Mouse (Mus musculus) forebrain, embryonic 14.5 days (tissue): ENCODE measurements at regions not wholly inside any gene's neighbourhood (a gene's known extent, or its start where the extent isn't known, plus 50 kb on each side); places are given as distances from the start of the nearest gene placed in this dataset.

Experiments used
- ATAC-seq: fragments of 200-750 bp; cut with Nextera tagmentation; 2 replicates; pipeline ENCODE4 v1.8.0; 2017; ENCODE audit warnings: mild to moderate bottlenecking, moderate library complexity
- DNase-seq: peaks from one replicate; pipeline ENCODE4 v3.0.0-alpha.2; 2015; ENCODE audit warnings: low spot score
- H3K27ac ChIP-seq: fragments of 300-500 bp; sonication (generic); 2 replicates; pipeline ENCODE4 v1.5.1; 2014; ENCODE audit warnings: low read depth, mild to moderate bottlenecking, control low read depth, low read length, moderate library complexity
- H3K27me3 ChIP-seq: fragments of 300-500 bp; sonication (generic); replicated peaks from 2 replicates; pipeline ENCODE4 v1.6.1; 2014; ENCODE audit warnings: low read length, control low read depth, mixed read lengths; ENCODE audit not compliant: control insufficient read depth, insufficient read depth
- H3K36me3 ChIP-seq: fragments of 300-500 bp; sonication (generic); 2 replicates; pipeline ENCODE4 v1.6.1; 2014; ENCODE audit warnings: low read length, control low read depth; ENCODE audit not compliant: control insufficient read depth, insufficient read depth
- H3K4me1 ChIP-seq: fragments of 300-500 bp; sonication (generic); 2 replicates; pipeline ENCODE4 v1.6.1; 2014; ENCODE audit warnings: antibody characterized with exemption, low read length, control low read depth; ENCODE audit not compliant: control insufficient read depth, insufficient read depth
- H3K4me2 ChIP-seq: fragments of 300-500 bp; sonication (generic); 2 replicates; pipeline ENCODE4 v1.6.1; 2014; ENCODE audit warnings: mild to moderate bottlenecking, control low read depth, low read length
- H3K4me3 ChIP-seq: fragments of 300-500 bp; sonication (generic); 2 replicates; pipeline ENCODE4 v1.5.1; 2014; ENCODE audit warnings: low read depth, low read length, control low read depth
- H3K9ac ChIP-seq: fragments of 300-500 bp; sonication (generic); 2 replicates; pipeline ENCODE4 v1.6.1; 2014; ENCODE audit warnings: mild to moderate bottlenecking, low read length, control low read depth, moderate library complexity
- H3K9me3 ChIP-seq: fragments of 300-500 bp; sonication (generic); replicated peaks from 2 replicates; pipeline ENCODE4 v1.6.1; 2016; ENCODE audit warnings: low read length, control low read depth, mixed read lengths; ENCODE audit not compliant: control insufficient read depth
- WGBS: fragments of 180-500 bp; shearing (Covaris S2); extraction: QIAGEN DNeasy Blood & Tissue Kit; methylation state at CpG from one replicate; pipeline ENCODE4 v1.1.7; 2014; 5-methylcytosine and 5-hydroxymethylcytosine counted together

DNA sequence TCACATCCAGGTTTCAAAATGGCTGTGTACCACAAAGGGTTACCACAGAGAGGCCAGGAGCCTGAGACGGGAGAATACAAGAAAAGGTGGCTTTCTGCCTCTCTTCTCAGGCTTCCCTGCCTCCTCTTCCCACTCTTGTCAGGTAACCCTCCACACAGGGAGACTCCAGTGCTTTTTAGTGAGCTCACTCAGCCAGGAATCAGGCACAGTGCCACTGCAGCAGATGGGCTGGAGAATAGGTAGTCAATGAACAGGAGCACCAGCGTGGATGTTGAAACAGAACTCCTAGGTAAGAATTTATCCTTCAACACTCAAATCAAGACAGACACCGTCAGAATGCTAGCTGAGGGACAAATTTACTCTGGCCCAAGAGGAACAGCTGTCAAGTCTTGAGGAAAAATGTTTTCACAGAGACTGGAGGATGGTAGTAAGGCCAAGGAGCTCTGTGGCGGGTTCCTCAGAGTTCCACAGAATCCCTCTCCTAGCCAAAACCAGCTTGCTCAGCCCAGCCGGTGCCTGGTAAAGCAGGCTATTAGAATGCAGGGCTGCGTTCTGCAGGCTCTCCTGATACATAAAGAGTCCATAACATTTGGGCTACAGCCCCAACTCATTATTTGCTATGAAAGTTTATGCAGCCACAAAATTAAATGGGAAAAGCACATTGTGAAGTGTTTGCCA lies 117.0 kb upstream of the Gm10306 start:
- Histone ChIP-seq H3K9me3 (no peaks in the 10 kb centered on the region), H3K4me3 (no peak overlapping the region), H3K4me1 (no peaks in the 10 kb centered on the region), H3K9ac (no peak overlapping the region), H3K27ac (no peak overlapping the region), H3K27me3 (no peaks in the 10 kb centered on the region), H3K36me3 (no peaks in the 10 kb centered on the region), H3K4me2 (no peak overlapping the region)
- ATAC-seq (no peak), DNase-seq (no peak)
- WGBS, result 69% methylated on average over 6 of the region's 6 CpGs

DNA sequence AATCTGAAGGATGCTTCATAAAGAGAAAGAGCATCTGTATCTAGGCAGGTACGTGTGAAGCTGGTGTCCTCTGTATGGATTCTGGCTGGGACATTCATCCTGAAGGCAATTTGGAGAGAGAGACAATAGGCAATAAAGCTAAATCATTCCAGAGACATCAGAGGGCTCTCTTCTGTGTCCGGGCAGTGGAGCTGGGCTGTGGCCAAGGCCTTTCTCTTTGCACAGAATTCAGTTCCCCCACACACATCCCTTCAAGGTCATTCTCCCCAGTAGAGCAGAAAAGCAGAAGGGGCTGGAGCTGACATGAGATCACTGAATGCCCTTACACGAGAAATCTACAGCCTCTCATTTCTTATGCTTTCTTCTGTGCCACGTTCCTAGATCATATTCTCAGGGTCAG lies 109.7 kb upstream of the Gm10306 start:
- ATAC-seq (no peak), DNase-seq (no peak)
- no peak overlapping the region for H3K4me2 ChIP-seq
- 65% methylated on average over 4 of the region's 4 CpGs for WGBS
- H3K4me3 ChIP-seq, result no peak overlapping the region
- no peaks in the 10 kb centered on the region for H3K4me1 ChIP-seq
- no peaks in the 10 kb centered on the region for H3K9me3 ChIP-seq
- H3K36me3 ChIP-seq, result no peaks in the 10 kb centered on the region
- H3K27me3 ChIP-seq, result no peaks in the 10 kb centered on the region
- H3K9ac ChIP-seq, result no peak overlapping the region
- H3K27ac ChIP-seq, result no peak overlapping the region
